Mouse (Mus musculus) T-helper 17 cell (primary cell): Measurements from ENCODE around the gene Pik3r6.

ENCODE experiments used
- in situ Hi-C, 2 experiments: fragments of 300-600 bp; cut with MboI, MseI; formaldehyde crosslinking; loops; 1 replicate in 1 of 2; 2 replicates in 1 of 2; pipeline ENCODE4 v1.15.1; 2025; ENCODE audit warnings: high pct_unique_total_duplicates in 2 of 2

Pik3r6 gene

DNA sequence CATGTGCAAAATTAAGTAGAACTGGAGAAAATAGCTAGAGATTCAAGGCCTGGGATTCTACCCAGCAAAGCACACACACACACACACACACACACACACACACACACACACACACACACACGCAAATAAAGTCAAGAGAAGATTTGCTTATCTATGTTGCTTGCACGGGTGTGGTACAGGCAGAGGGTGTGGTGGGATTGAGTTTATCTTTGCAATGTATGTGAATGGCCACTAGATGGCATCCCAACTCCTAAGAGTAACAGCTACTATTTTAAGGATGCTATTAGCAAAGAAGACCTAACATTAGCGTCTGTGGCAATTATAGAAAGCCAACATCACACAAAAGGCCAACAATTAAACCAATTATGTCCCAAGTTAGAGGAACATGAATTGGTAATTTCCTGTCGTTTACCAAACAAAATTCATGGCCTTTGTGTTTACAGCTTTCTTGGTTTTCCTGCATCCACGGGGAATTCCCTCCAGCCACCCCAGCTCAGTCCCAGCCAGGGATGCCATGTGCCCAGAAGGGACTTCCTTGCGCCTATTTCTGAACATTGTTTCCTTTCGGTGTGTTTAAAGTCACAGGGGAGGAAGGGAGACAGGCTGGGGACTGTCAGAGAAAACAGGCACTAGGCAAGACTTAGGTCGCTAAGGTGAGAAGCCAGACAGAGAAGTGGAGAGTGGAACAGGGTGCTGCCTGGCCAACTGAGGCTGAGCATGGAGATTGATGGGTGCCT lies 17.4 kb upstream of the Pik3r6 start:
- in situ Hi-C loops = loop anchor here in 1 of 2 experiments (10.0 kb wide), 1 partner anchor 51 kb away; the partner anchor contains the start of gene Pik3r5

DNA sequence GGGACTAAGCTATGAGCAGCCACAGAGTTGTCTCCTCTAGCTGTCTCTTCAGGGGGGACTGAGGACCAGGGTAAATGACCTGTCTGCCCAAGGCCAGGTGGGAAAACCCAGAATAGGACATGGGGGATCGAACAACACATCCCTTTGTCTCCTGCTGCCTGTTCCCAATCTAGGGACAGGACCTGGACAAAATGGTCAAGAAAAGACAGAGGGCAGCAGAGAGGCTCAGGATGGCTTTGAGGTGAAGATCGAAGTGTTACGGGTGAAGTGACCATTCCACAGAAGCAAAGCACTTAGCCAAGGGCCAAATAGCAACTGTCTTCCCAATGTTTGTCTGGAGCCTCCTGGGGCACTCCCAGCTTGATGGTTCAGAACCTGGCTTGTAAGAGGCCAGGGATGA lies 16.7 kb upstream of the Pik3r6 start:
- in situ Hi-C loops = loop anchor here in 1 of 2 experiments (10.0 kb wide), 1 partner anchor 51 kb away; the partner anchor contains the start of gene Pik3r5

DNA sequence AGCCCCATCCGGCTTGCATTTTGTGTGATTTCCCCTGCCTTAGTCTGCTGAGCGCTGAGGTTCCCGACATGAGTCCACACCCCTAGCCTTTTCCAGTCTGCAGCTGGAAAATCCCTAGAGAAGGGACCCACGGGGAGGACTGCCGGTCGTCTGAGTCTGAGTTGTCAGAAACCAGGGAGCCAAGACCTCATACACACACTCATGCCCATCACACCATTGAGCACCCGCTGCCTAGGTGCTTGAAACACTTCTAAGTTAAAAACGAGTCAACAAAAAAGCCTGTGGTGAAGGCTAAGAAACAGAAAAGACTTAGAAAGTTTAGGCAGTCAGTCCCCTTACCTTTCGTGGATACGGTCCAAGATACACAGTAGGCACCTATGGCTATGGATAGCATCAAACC lies 15.1 kb upstream of the Pik3r6 start:
- in situ Hi-C loops = loop anchor here in 1 of 2 experiments (10.0 kb wide), 1 partner anchor 53 kb away; the partner anchor contains the start of gene Pik3r5

DNA sequence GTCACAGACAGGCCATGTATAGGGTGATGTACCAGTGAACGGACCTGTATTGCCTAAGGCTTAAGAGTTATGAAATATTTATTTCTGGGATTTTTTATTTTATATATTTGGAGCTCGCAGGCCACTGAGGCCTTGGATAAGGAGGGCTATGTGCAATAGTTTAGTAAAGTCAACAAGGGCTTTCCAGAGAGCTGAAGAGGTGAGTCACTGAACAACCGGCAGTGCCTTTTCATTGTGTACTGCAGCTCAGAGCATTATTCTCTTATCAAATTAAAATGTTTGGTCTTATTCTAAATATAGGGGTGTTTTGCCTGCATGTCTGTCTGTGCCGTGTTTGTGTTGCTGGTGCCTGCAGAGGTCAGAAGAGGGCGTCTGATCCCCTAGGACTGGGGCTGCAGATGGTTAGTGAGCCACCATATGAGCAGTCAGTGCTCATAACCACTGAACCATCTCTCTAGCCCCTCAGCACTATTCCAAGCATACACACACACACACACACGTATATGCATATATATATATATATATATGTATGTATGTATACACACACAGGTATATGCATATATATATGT lies 14.5 kb upstream of the Pik3r6 start:
- in situ Hi-C loops = loop anchor here in 1 of 2 experiments (10.0 kb wide), 1 partner anchor 54 kb away; the partner anchor contains the start of gene Pik3r5

DNA sequence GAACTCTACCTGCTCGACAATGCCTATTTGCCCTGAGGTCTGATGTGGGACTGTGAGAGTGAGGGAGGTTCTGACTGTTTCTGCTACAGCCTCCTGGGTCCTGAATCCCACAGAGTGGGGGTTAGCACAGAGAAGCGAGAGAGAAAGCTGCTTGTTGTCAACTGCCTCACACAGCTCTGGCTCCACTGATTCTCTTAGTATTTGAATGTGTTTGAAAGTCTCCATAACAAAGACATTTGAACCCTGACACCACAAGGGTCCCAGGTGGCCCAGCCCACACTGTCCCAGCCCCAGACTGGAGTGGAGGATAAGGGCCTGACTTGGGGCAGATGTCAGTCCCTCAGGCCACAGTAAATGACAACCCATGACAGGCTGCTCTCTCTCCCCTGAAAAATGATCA lies 13.6 kb upstream of the Pik3r6 start:
- in situ Hi-C loops = loop anchor here in 1 of 2 experiments (10.0 kb wide), 1 partner anchor 54 kb away; the partner anchor contains the start of gene Pik3r5

DNA sequence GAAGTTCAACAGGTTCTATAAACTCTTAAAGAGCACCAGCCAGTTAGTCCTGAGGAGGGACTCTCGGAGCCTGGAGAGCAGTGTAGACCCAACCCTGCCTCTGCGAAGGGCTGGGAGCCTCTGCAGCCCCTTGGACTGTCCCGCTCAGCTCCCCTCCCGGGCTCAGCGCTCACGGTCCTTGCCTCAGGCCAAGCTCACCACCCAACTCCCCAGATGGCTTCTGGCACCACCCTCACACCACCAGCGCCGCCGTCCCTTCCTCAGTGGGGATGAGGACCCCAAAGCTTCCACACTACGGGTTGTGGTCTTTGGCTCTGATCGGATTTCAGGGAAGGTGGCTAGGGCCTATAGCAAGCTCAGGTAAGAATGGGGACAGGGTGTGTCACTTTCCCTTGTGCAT lies 10.2 kb upstream of the Pik3r6 start:
- in situ Hi-C loops = loop anchor here in 1 of 2 experiments (10.0 kb wide), 1 partner anchor 62 kb away; the partner anchor contains the start of gene Mfsd6l

DNA sequence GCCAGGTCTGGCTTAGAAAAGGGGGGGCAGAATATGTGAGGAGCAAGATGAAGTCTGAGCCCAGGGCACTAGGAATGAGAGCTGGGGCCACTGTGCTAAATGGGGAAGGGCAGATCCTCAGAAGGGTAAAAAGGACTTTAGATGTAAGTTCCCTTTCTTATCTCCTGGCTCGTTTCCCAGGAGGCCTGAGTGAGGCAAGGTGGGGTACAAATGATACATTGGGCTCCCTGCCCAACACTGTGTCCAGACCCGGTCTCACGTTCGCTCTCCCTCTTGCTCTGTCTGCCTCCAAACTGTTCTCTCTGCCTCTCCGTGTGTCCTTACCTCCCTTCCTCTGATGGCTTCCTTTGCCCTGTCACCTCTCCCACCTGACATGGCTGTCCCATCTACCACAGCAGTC lies 9.1 kb upstream of the Pik3r6 start:
- in situ Hi-C loops = loop anchor here in 1 of 2 experiments (10.0 kb wide), 1 partner anchor 61 kb away; the partner anchor contains the start of gene Mfsd6l

DNA sequence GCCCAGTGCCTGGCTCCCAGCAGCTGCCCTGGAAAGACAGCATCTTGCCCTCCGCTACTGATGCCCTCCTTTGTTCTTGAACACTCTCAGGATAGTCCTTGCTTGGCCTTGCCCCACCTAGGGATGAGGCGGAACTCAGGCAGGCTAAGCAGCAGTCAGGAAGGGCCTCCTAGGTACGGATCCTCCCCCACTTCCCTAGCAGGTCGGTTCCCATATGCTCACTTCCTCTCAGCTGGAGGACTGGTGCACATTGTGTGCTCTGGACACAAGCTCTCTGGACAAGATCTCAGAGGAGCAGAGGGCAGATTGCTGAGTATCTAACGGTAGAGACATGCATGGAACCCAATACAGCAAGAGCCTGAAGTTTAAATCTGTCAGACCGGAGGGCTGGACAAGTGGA lies 5.7 kb upstream of the Pik3r6 start:
- in situ Hi-C loops = loop anchor here (5.0 to 10.0 kb wide), 2 partner anchors 55 to 58 kb away; partner anchors contain the start of gene Mfsd6l (in 1 of the 2)

DNA sequence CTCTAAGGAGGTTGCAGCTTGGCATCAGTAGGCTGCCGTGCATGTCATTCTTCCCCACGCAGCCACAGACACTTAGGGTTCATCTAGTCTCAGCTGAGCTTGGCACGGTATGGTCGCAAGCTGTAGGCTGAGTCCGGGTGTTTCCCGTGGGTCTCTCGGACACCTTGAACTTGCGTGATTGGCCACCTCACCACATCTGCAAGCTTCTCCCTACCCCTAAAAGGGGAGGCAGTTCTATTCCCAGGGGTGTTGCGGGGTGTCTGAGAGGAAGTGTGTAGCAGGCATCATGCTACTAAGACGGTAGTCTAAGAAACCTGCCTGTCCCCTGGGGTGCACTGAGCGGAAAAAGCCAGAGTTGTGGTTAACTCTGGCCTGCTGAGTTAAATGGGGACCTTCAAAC lies 4.3 kb upstream of the Pik3r6 start:
- in situ Hi-C loops = loop anchor here (5.0 to 10.0 kb wide), 2 partner anchors 54 to 56 kb away; partner anchors contain the start of gene Mfsd6l (in 1 of the 2)

DNA sequence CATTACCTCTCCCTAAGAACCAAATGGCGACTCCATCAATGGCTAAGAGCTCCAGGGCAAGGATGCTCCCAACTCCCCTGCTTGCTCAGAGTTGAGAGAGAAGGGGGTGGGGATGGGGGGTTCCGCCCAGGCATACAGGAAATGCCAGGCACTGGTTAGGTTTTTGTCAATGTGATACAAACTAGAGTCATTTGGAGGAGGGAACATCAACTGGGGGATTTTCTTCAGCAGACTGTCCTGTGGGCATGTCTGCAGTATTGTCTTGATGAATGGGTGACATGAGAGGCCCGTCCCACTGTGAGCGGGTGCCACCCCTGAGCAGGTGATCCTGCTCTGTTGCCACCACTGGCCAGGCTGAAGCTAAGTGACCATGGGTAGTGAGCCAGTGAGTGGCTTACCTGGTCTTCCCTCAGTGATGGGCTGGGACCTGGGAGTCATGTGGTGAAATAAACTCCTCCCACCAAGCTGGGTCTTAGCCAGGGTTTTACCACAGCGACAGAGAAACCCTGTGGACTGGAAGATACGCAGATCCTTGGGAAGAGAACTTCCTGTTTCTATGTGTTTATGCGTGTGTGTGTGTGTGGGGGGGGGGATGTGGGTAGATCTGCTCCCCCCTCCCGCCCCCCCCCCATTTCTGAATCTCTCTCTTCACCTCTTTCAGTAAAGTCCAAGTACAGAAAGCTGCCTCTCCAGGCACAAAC lies 3.7 kb upstream of the Pik3r6 start:
- in situ Hi-C loops = loop anchor here (5.0 to 10.0 kb wide), 2 partner anchors 53 to 56 kb away; partner anchors contain the start of gene Mfsd6l (in 1 of the 2)

DNA sequence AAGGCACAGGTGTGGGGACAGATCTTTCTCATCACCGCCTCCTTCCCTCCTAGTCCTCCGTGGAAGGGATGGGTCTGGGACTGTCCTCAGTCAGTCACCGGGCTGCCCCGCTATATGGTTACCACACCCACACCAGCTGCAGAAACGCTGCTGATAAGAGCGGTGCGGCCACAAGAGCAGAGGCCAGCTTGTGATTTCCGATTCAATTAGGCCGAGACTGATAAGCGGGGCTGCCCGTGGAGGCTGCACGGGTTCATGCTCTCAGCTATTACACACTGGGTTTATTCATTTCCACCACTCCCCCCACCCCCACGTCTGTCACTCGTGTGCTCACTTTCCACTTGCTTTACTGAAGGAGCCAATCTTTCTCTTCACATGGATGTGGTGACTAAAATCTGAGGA lies 1.9 kb upstream of the Pik3r6 start:
- in situ Hi-C loops = no loop called here

DNA sequence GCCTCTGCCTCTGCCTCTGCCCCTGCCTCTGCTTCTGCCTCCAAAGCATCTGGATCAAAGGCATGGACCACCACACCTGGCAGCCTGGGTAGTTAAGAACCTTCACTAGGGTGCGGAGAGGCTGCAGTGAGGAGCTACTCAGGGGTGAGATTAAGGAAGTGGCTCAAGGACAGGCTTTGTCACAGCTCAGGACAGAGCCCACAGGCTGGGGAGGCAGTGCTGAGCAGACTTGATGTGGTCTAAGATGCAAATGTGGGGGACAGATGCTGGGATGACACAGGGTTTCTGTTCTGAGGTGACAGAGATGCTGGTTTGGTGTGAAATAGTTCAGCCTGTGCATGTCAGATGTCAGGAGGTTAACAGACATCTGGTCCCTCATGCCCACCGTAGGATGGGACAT lies 411 bp upstream of the Pik3r6 start:
- in situ Hi-C loops = no loop called here

DNA sequence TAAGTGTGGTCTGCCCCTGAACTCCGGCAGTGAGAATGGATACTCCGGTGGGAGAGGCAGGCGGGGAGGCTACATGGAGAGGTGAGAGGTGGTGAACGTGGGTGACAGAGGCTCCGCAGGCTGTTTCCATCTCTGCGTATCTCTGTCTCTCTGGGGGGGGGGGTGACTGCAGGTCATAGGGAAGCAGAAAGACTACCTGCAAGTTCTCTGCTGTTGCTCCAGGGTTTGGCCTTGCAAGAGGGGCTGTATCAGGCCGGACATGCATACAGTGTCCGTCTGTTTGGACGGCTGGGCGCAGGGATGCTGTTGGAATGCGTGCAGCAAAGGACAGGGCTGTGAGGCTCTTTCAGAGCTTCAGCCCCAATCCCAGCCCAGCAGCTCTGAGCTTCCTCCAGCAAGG lies 2.1 kb downstream of the Pik3r6 start:
- in situ Hi-C loops = no loop called here

DNA sequence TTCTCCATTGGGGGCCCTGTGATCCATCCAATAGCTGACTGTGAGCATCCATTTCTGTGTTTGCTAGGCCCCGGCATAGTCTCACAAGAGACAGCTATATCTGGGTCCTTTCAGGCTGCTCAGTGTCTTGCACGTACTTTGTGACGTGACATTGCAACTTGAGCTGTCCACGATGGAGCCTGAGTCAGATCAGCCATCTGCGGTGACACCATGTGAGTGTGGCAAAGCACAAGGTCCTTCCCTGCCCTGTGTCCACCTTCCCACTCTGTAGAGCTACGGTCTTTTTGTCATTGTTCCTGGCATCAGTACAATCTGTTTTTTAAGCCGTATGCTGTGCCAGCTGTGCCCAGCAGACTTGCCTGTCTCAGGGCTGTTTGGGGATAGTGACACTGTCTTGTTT lies 4.4 kb downstream of the Pik3r6 start:
- in situ Hi-C loops = no loop called here

DNA sequence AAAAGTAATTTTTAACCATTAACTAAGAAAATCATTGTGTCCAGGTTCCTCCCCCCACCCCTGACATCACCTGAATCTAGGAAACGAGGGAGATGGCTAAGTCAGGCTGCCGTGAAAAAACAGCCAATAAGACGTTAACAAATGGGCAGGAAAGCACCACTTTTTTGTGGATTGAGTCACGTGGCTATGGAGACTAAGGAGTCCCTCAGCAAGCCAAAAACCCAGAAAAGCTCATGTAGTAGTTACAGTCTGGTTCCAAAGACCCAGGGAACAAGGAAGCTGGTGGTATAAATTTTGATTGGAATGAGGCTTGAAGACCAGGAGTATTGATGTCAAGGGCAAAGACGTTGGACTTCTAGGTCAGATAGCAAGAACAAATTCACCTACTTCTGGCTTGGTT lies 5.8 kb downstream of the Pik3r6 start:
- in situ Hi-C loops = no loop called here

DNA sequence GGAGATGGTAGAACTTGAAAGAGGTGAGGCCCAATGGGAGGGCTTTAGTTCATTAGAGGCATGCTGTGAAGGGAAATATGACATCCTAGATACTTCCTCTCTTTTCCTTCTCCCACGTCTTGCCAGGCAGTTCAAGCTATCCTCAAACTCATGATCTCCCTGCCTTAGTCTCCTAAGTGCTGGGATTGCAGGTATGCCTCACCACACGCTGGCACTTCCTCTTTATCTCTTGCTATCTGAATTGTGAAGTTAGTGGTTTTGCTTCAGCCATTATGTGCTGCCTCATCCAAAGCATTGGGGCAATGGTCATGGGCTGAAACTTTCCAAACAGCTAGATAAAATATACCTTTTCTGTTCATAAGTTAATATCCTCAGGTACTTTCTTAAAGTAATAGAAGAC lies 6.4 kb downstream of the Pik3r6 start:
- in situ Hi-C loops = no loop called here

DNA sequence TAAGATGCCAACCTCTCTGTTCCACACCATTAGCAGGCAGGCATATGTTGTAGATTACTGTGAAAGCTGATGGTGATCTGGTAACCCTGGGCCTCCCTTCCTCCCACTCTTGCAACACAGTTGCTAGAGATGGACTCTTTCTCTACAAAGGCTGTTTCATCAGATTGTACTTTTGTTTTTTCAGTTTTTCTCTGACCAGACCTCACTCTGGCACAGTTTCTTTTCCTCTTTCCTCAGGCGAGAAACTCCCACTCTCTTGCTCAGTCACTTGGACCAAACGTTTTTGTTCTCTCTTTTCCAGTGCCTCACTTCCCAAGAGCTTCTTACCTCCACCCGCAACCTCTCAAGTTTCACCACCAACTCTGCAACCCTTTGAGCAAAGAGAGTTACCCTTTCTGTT lies 11.2 kb downstream of the Pik3r6 start:
- in situ Hi-C loops = no loop called here

DNA sequence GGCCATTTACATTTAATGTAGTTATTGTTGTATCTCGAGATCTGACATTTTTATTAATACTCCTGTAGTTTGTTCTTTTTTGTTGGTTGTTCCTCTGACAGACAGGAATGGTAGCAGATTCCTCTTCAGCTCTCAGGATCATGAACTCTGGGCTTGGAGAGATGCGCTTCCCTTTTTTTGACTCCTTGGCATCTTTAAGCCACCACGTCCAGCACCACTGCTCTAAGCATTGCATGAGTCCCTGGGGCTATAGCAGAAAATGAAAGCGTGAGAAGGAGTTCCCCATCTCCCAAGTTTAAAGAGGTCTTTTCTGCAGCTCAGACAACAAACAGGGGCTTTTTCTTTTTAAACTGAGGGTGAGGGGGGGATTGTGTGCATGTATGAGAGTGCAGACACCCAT lies 16.5 kb downstream of the Pik3r6 start:
- in situ Hi-C loops = no loop called here

DNA sequence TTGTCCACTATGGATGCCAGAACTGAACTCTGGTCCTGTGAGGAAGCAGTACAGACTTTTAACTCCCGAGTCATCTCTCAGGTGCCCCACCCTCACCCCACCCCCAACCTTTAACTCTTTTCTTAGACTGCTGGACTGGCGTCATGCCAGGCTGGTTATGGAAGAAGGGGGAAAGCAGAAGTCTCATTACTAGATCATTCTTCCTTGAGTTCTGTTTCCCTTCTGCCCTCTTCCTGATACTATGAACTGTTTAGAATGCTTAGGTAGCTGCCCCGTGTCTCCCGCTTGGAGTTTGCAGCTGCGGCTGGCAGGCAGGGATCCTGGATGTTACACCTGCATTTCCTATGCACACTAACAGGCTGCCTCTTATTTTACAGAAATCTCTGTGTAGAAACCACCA lies 17.0 kb downstream of the Pik3r6 start:
- in situ Hi-C loops = no loop called here

DNA sequence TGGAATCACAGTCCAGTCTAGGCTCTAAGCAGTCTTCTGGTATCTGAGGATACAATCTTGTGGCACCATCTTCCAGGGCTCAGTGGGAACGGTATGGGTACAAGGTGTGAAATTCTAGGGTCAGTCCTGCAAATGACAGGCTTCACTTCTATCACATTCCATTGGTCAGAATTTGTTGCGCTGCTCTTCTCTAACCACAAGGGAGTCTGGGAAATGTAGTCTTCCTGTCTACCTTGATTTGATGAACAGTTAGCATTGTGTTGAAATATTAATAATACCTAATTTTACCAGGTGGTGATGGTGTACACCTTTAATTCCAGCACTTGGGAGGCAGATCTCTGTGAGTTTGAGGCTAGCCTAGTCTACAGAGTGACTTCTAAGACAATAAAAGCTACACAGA lies 17.6 kb downstream of the Pik3r6 start:
- in situ Hi-C loops = no loop called here

DNA sequence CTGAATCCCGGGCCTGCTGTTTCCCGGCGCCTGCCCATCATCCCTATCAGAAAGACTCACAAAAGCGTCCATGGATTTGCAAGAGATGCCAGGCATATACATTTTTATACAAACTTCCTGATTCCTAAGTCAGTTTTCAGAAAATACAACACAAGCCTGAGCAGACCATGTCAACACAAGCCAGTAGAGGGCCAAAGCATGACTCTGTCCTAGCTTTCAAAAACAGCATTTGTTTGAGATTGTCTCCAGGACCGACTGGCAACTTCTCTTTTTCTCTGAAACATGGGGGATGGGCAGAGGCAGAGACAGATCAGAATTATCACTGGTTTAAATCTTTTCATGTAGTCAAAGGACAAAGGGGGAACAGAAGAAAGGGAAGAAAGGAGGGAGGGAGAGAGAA lies 18.5 kb downstream of the Pik3r6 start:
- in situ Hi-C loops = no loop called here

DNA sequence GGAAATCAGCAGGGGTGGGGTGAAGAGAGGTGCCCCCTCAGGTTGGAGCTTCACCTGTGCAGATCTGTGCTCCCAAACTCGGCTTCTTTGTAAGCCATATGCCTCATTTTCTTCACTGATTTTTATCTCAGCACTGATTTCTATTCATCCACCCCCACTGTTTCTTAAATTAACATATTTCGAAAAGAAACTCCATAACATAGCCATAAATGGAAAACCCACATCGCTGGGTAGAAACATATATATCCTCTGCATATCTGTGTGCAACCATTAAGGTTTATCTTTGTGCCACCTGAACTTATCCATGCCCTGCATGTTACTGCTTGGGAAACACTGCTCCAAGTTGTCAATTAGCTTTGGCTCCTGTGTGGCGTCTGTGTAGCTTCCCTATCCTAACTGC lies 23.6 kb downstream of the Pik3r6 start:
- in situ Hi-C loops = no loop called here
